Mouse (Mus musculus): Measurements from ENCODE around the gene Fgf22.

GRCm38 (mm10) chr10:79779784-79780663 lies 25.1 kb downstream of the Fgf22 start:
- TF ChIP-seq CTCF (conservative IDR thresholded peaks at IDR 0.05; ENCODE audit: low read length) (peak; percentile 49), POU5F1 (IDR thresholded peaks at IDR 0.05; ENCODE audit: borderline replicate concordance, low read length) (no peak)
